Mouse (Mus musculus): Measurements from ENCODE around the gene Psmd14. TPM values are rescaled to one million over a fixed set of nuclear protein-coding genes. Genes with fewer than 3 reads are reported as not detected.

Gene Psmd14
- polyA plus RNA-seq, 1 experiment = 98.8 TPM

DNA sequence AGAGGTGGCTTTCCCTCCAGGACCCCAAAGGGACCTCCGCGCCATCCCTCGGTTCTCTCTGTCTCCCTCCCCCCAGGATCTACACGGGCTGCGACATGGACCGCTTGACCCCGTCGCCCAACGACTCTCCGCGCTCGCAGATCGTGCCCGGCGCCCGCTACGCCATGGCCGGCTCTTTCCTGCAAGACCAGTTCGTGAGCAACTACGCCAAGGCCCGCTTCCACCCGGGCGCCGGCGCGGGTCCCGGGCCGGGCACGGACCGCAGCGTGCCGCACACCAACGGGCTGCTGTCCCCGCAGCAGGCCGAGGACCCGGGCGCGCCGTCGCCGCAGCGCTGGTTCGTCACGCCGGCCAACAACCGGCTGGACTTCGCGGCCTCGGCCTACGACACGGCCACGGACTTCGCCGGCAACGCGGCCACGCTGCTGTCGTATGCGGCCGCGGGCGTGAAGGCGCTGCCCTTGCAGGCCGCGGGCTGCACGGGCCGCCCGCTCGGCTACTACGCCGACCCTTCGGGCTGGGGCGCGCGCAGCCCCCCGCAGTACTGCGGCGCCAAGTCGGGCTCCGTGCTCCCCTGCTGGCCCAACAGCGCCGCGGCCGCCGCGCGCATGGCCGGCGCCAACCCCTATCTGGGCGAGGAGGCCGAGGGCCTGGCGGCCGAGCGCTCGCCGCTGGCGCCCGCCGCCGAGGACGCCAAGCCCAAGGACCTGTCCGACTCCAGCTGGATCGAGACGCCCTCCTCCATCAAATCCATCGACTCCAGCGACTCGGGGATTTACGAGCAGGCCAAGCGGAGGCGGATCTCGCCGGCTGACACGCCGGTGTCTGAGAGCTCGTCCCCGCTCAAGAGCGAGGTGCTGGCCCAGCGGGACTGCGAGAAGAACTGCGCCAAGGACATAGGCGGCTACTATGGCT, 100.3 kb downstream of the Psmd14 start:
- TF ChIP-seq FOSL1 (IDR thresholded peaks at IDR 0.05; ENCODE audit: insufficient read depth, low read length, poor library complexity, severe bottlenecking) (no peak), CTCF (IDR thresholded peaks at IDR 0.05; ENCODE audit: control insufficient read depth, insufficient read depth, insufficient read length) (no peak), MYOD1 (IDR thresholded peaks at IDR 0.05; ENCODE audit: control insufficient read depth, insufficient read length, low read depth) (no peak), USF1 (IDR thresholded peaks at IDR 0.05; ENCODE audit: low read depth) (no peak), MYOG (IDR thresholded peaks at IDR 0.05; ENCODE audit: control insufficient read depth, extremely low read depth, insufficient read length) (no peak), CEBPB (IDR thresholded peaks at IDR 0.05; ENCODE audit: low read depth) (no peak), MAX (IDR thresholded peaks at IDR 0.05) (no peak)
- H3K79me2 ChIP-seq (ENCODE audit: control insufficient read depth, insufficient read depth) = no peaks in the 10 kb centered on the region
- no peaks in the 10 kb centered on the region for H3K27me3 ChIP-seq (ENCODE audit: control insufficient read depth, insufficient read depth, insufficient read length)
- no peaks in the 10 kb centered on the region for H3K79me3 ChIP-seq (ENCODE audit: low read depth)
- no peaks in the 10 kb centered on the region for H3K36me3 ChIP-seq (ENCODE audit: control insufficient read depth, insufficient read depth)
- no peak overlapping the region for H3K4me3 ChIP-seq (ENCODE audit: insufficient read depth, poor library complexity, severe bottlenecking)
- H3ac ChIP-seq (ENCODE audit: control insufficient read depth, insufficient read length, low read depth) = no peak overlapping the region

DNA sequence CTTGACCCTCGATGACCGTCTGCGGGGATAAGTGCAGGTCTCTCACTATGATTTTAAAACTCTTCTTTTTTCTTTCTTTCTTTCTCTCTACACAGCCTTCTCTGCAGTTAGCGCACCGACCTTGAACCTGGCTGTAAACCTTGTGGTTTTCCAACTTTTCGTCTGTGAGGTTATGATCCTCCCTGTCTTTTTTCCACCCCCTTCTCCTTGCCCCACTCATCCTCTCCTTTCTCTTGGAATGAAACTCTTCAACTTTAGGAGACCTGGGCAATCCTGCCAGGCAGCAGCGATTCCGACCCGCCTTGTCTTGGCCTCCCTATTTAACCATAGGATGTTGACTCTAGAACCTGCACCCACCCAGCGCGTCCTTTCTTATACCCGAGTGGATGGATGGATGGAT, 101.0 kb downstream of the Psmd14 start:
- H3K79me2 ChIP-seq (ENCODE audit: control insufficient read depth, insufficient read depth) = no peaks in the 10 kb centered on the region
- TF ChIP-seq MAX (IDR thresholded peaks at IDR 0.05) = no peak
- TF ChIP-seq FOSL1 (IDR thresholded peaks at IDR 0.05; ENCODE audit: insufficient read depth, low read length, poor library complexity, severe bottlenecking) = no peak
- TF ChIP-seq CTCF (IDR thresholded peaks at IDR 0.05; ENCODE audit: control insufficient read depth, insufficient read depth, insufficient read length) = no peak
- no peak overlapping the region for H3ac ChIP-seq (ENCODE audit: control insufficient read depth, insufficient read length, low read depth)
- no peaks in the 10 kb centered on the region for H3K27me3 ChIP-seq (ENCODE audit: control insufficient read depth, insufficient read depth, insufficient read length)
- H3K79me3 ChIP-seq (ENCODE audit: low read depth) = no peaks in the 10 kb centered on the region
- H3K4me3 ChIP-seq (ENCODE audit: insufficient read depth, poor library complexity, severe bottlenecking) = no peak overlapping the region
- no peaks in the 10 kb centered on the region for H3K36me3 ChIP-seq (ENCODE audit: control insufficient read depth, insufficient read depth)

DNA sequence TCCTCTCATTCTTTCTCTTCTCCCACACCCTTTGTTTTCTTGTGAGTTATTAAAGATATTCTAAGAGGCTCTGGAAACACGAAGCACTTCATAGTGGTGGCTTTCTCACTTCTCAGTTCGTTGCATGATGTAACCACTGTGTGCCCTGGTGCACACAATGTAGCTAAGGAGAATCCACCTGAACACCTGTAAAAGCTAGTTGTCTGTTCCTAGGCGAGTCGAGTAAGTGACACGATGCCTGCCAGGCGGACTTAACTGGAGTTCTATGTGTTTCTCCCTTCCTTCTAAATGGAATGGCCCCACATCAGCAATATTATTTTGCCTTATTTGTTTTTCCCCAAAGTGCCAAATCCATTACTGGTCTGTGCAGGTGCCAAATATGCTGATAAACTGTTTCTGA, 101.6 kb downstream of the Psmd14 start:
- Histone ChIP-seq H3K79me2 (ENCODE audit: control insufficient read depth, insufficient read depth) (no peaks in the 10 kb centered on the region), H3K27me3 (ENCODE audit: control insufficient read depth, insufficient read depth, insufficient read length) (no peaks in the 10 kb centered on the region)
- TF ChIP-seq MYOG (IDR thresholded peaks at IDR 0.05; ENCODE audit: control insufficient read depth, extremely low read depth, insufficient read length) (no peak), MAX (IDR thresholded peaks at IDR 0.05) (no peak)

DNA sequence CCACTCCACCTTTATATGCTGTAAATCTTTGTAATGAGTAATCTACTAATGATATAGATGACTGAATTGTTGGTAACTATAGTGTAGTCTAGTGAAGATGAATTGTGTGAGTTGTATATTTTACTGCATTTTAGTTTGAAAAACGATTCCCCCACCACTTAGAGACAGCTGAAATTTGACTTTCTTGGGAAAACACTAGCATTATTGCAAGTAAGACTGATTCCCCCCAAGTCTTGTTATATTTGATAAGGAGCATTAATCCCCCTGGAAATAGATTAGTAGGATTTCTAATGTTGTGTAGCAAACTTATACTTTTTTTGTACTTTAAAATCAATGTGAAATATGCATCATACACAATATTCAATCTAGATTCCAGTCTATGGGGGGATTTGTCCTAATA, 102.0 kb downstream of the Psmd14 start:
- Histone ChIP-seq H3K4me3 (ENCODE audit: insufficient read depth, poor library complexity, severe bottlenecking) (no peak overlapping the region), H3K79me3 (ENCODE audit: low read depth) (no peaks in the 10 kb centered on the region), H3K36me3 (ENCODE audit: control insufficient read depth, insufficient read depth) (no peaks in the 10 kb centered on the region), H3K27me3 (ENCODE audit: control insufficient read depth, insufficient read depth, insufficient read length) (no peaks in the 10 kb centered on the region), H3K79me2 (ENCODE audit: control insufficient read depth, insufficient read depth) (no peaks in the 10 kb centered on the region), H3ac (ENCODE audit: control insufficient read depth, insufficient read length, low read depth) (no peak overlapping the region)
- TF ChIP-seq MYOD1 (IDR thresholded peaks at IDR 0.05; ENCODE audit: control insufficient read depth, insufficient read length, low read depth) (no peak), CEBPB (IDR thresholded peaks at IDR 0.05; ENCODE audit: low read depth) (no peak), FOSL1 (IDR thresholded peaks at IDR 0.05; ENCODE audit: insufficient read depth, low read length, poor library complexity, severe bottlenecking) (no peak), MYOG (IDR thresholded peaks at IDR 0.05; ENCODE audit: control insufficient read depth, extremely low read depth, insufficient read length) (no peak)

More for the DNA sequence above, 101.6 kb downstream of the Psmd14 start:
- Histone ChIP-seq H3K79me3 (ENCODE audit: low read depth) (no peaks in the 10 kb centered on the region), H3ac (ENCODE audit: control insufficient read depth, insufficient read length, low read depth) (no peak overlapping the region), H3K36me3 (ENCODE audit: control insufficient read depth, insufficient read depth) (no peaks in the 10 kb centered on the region), H3K4me3 (ENCODE audit: insufficient read depth, poor library complexity, severe bottlenecking) (no peak overlapping the region)

DNA sequence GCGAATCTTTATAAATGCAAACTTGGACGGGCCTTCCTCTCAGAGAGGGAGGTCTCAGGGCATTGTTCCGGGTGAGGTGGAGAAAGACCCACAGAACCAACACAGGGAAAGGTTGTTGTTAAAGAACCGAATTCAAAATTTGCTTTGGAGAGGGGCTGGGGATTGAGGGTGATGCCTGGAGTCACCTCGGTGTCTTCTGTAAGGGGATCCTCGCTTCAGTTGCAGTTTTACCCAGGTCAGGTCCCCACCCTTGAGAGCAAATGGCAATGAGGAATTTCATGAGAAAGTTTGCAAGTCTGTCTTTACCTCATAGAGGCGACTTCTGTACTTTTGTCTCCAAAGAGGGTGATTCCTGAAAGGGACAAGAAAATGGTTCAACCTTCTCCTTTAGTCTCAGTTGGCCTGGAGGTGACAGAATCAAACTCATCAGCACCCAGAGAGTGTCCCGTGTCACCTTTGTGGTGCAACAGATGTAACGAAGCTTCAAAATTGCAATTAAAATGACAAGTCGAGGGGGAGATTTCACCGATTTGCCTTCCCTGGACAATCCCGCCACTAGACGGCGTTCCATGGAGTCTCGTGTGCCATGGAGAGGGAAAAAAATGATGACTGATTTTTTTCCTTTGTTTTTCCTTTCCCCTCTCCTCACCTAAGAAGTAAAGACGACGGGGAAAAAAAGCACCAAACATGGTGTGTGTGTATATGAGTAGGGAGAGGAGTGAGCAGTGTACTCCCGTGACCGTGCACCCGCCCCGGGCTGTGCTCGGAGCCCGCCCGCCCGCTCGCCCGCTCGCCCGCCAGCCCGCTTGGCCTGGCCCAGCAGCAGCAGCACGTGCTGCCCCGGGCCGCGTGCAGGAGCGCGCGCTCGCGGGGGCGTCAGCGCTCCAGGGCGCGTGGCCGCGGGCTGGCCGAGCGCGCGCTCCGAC, 103.3 kb downstream of the Psmd14 start:
- Histone ChIP-seq H3K27me3 (ENCODE audit: control insufficient read depth, insufficient read depth, insufficient read length) (no peaks in the 10 kb centered on the region), H3K36me3 (ENCODE audit: control insufficient read depth, insufficient read depth) (no peaks in the 10 kb centered on the region), H3K79me2 (ENCODE audit: control insufficient read depth, insufficient read depth) (no peaks in the 10 kb centered on the region), H3K4me3 (ENCODE audit: insufficient read depth, poor library complexity, severe bottlenecking) (no peak overlapping the region), H3ac (ENCODE audit: control insufficient read depth, insufficient read length, low read depth) (no peak overlapping the region), H3K79me3 (ENCODE audit: low read depth) (no peaks in the 10 kb centered on the region)
- TF ChIP-seq MYOG (IDR thresholded peaks at IDR 0.05; ENCODE audit: control insufficient read depth, extremely low read depth, insufficient read length) = no peak
- no peak for TF ChIP-seq MAX (IDR thresholded peaks at IDR 0.05)
- TF ChIP-seq FOSL1 (IDR thresholded peaks at IDR 0.05; ENCODE audit: insufficient read depth, low read length, poor library complexity, severe bottlenecking) = no peak
- no peak for TF ChIP-seq CEBPB (IDR thresholded peaks at IDR 0.05; ENCODE audit: low read depth)
- no peak for TF ChIP-seq USF1 (IDR thresholded peaks at IDR 0.05; ENCODE audit: low read depth)
- no peak for TF ChIP-seq MYOD1 (IDR thresholded peaks at IDR 0.05; ENCODE audit: control insufficient read depth, insufficient read length, low read depth)
- no peak for TF ChIP-seq CTCF (IDR thresholded peaks at IDR 0.05; ENCODE audit: control insufficient read depth, insufficient read depth, insufficient read length)
